Mouse (Mus musculus): Measurements from ENCODE around the gene Ttf2. TPM values are rescaled to one million over a fixed set of nuclear protein-coding genes. Genes with fewer than 3 reads are reported as not detected.

The Ttf2 gene
- polyA plus RNA-seq, 1 experiment from 2014 or later = 24.6 TPM

DNA sequence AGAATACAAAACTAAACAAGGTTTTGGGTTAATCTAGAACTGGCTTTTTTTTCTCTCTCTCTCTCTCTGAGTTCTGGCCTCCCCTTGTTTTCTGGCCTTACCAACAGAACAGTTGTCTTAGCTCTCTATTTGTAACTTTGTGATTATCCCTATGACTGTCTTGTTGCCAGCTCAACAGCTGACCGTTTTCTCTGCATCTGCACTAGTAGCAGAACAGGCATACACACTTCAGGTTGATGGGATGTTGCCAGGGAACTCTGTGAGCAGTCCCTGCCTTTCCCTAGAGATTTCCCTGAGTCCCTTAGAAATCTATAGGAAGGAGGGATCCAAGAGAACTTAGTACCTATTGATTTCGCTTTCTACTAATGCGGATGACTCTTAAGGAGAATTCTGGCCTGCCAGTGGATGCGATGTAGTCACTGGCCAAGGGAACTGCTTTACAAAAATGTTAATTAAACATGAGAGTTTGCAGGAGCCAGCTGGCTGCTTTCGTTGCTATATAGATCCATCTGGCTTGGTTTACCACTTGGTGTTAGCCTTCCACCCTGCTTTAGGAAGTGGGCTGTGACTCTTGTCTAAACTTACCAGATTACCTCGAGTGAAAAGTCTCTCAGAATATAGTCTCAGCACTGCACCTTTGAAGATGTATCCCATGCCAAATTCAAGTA lies 45.3 kb downstream of the Ttf2 start:
- 0 out of 2 replicates have a peak overlapping the region, but pooled peaks have one; percentile 1 for H3K9ac ChIP-seq
- H3K4me1 ChIP-seq = peaks cover 41% of the 10 kb centered on the region
- H3K9me3 ChIP-seq = no peaks in the 10 kb centered on the region
- no peak for ATAC-seq (ENCODE audit: low FRiP score)
- H3K27ac ChIP-seq = no peak overlapping the region
- no peak overlapping the region for H3K4me2 ChIP-seq
- 85% methylated on average over 6 of the region's 6 CpGs for WGBS
- H3K4me3 ChIP-seq (replicated peaks) = no peak overlapping the region
- H3K36me3 ChIP-seq (replicated peaks) = peaks cover 16% of the 10 kb centered on the region; the same call in 1 of the 2 replicates
- H3K27me3 ChIP-seq = no peaks in the 10 kb centered on the region

DNA sequence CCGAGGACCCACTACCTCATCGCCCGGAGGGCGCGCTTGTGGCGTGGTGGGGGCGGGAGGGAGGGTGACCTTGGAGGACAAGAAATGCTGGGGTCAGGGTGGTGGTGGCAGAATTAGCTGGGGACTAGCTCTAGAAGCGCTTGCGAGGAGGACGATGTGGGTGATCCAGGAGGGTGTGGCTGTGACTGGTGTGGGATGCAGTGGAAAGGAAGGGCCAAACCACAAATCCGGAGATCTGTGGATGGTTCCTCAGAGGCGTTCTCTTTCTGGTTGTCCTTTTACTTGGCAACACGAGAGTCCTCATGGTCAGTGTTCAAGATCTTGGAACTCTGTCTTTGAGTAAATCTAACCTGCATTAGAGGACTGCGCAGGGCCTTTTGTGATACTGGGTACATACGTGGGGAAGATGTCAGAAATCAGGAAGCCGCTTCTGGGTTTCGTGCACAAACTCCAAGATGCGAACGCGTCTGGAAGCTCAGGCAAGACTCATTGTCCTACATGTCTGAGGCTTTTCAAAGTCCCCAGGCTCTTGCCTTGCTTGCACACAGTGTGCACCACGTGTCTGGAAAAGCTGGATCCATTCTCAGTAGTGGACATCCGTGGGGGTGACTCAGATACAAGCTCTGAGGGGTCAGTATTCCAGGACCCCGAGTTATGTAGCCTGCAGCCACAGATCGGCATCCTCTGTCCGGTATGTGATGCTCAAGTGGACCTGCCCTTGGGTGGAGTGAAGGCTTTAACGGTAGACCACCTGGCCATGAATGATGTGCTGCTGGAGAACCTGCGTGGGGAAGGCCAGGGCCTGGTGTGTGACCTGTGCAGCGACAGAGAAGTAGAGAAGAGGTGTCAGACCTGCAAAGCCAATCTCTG lies 46.7 kb downstream of the Ttf2 start:
- peaks cover 41% of the 10 kb centered on the region for H3K4me1 ChIP-seq
- peaks cover 3% of the 10 kb centered on the region; the same call in 1 of the 2 replicates for H3K36me3 ChIP-seq (replicated peaks)
- H3K27me3 ChIP-seq = no peaks in the 10 kb centered on the region
- 39% methylated on average over 28 of the region's 28 CpGs for WGBS
- peak overlapping the region; percentile 81 for H3K27ac ChIP-seq
- H3K4me3 ChIP-seq (replicated peaks) = peak overlapping the region; percentile 58
- peak overlapping the region; percentile 65 for H3K4me2 ChIP-seq
- peak; percentile 71 for ATAC-seq (ENCODE audit: low FRiP score)
- H3K9me3 ChIP-seq = no peaks in the 10 kb centered on the region
- H3K9ac ChIP-seq = peak overlapping the region; percentile 73

DNA sequence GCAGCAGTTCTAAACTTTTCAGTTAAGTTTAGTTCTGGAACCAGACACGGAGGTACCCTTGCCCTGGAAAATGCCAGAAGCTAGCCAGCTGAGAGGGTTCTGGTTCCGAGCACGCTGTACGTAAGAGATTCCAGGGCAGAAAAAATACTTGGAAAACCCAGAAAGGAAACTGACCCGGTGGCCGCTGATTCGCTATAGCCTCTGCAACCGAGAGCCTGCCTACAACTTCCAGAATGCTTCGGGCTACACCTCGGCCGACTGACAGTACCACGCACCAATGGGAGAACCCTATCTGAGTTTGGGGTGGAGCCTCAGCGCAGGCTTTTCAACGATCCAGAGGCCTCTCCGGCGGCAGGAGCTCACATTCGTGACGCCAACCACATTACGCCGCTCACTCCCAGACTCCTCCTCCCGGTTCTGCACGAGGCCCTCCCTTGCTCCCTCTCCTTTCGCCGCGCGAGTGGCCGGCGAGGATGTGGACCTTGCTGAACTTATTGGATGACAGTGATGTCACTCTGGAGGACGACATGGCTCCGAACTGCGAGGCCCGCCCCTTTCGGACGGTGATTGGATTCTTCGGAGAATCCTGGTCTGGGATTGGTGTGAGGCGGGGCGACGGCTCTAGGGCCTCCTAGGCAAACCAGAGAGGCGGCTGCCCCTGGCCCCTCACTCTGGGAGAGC lies 47.5 kb downstream of the Ttf2 start, which contains the start of gene Trim45:
Trim45 (plus strand) TSS at position 378 of the 681 bp plus-strand sequence.
- no peaks in the 10 kb centered on the region for H3K9me3 ChIP-seq
- peak; percentile 99 for ATAC-seq (ENCODE audit: low FRiP score)
- peak within 1 kb of the TSS; percentile 65 for H3K4me2 ChIP-seq
- H3K9ac ChIP-seq = peak within 1 kb of the TSS; percentile 73
- no peaks in the 10 kb centered on the region; the same call in 1 of the 2 replicates for H3K36me3 ChIP-seq (replicated peaks)
- peak within 1 kb of the TSS; percentile 81 for H3K27ac ChIP-seq
- peaks cover 41% of the 10 kb centered on the region for H3K4me1 ChIP-seq
- peak within 1 kb of the TSS; percentile 58 for H3K4me3 ChIP-seq (replicated peaks)
- WGBS = under 1% methylated on average over 39 of the region's 39 CpGs
- no peaks in the 10 kb centered on the region for H3K27me3 ChIP-seq

DNA sequence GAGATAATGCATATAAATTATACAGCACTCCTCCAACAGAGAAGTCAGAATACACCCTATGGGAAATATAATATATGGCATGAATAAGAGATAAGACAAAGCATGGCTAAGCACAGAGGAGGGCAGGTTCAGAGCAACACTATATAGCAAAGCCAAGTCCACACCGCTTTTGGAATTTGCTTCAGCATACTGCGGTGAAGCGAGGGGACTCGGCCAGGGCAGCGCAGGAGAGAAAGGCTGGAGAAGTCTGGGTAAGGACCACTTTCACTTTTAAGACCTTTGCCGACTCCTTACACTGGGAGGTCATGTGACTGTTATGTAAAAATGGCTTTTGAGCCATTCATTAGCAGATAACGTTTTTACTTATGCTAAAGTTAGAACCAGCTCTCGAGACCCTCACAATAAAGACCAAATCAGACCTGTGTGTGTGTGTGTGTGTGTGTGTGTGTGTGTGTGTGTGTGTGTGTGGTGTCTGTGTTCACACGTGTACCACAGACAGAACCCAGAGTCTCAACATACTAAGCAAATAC lies 48.8 kb downstream of the Ttf2 start:
- H3K4me3 ChIP-seq (replicated peaks) = no peak overlapping the region
- peaks cover 30% of the 10 kb centered on the region for H3K4me1 ChIP-seq
- no peaks in the 10 kb centered on the region for H3K9me3 ChIP-seq
- H3K9ac ChIP-seq = no peak overlapping the region
- 85% methylated on average over 9 of the region's 9 CpGs for WGBS
- no peaks in the 10 kb centered on the region for H3K27me3 ChIP-seq
- ATAC-seq (ENCODE audit: low FRiP score) = no peak
- H3K4me2 ChIP-seq = no peak overlapping the region
- H3K27ac ChIP-seq = no peak overlapping the region
- no peaks in the 10 kb centered on the region; the same call in 1 of the 2 replicates for H3K36me3 ChIP-seq (replicated peaks)

DNA sequence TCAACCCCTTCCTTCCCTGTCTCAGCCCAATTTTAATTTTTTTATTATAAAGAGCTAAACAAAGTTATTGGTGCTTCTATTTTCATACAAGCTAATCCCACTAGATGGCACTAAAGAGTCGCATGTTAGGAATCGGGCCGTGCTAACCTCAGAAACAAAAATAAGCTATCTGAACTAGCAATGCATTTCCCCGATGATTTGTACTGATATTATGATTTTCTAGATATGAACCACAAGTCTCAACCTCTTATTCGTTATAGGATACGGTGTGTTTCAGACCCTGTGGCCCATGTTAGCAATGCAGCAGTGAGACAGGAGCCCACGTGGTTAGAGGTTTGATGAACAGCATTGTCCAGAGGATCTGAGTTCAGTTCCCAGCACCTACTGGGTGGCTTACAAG lies 52.6 kb downstream of the Ttf2 start:
- Histone ChIP-seq H3K27ac (no peak overlapping the region), H3K4me1 (peaks cover 7% of the 10 kb centered on the region), H3K9ac (no peak overlapping the region), H3K4me3 (replicated peaks) (no peak overlapping the region), H3K9me3 (no peaks in the 10 kb centered on the region), H3K4me2 (no peak overlapping the region), H3K27me3 (no peaks in the 10 kb centered on the region), H3K36me3 (replicated peaks) (no peaks in the 10 kb centered on the region)
- WGBS = 22% methylated on average over 7 of the region's 7 CpGs
- no peak for ATAC-seq (ENCODE audit: low FRiP score)

DNA sequence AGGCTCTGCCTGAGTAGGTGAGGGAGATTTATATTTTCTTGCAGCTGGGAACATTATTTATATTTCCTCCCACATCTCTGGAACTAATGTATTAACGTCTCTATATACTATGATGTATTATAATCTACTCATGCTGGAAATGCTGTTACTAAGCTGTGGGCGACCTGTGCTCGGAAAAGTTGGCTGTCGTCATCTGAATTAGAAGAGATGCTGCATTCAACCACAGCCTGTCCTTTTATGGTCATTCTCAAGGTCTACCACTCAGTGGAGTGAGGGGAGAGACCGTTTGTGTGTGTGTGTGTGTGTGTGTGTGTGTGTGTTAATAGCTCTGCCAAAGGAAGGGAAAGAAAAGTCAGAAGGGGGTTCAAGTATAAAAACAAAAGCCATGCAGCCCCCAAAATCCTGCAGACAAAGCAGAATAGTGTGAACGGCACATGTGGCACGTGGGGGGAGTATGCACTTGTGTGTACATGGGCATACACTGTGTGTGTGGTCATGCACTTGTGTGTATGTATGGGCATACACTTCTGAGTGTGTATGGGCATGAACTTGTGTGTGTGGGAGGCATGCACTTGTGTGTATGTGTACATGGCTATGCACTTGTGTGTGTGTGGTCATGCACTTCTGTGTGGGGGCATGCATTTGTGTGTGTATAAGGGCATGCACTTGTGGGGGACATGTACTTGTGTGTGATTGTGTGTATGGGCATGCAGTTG lies 57.8 kb downstream of the Ttf2 start:
- ATAC-seq (ENCODE audit: low FRiP score) = no peak
- Histone ChIP-seq H3K27me3 (no peaks in the 10 kb centered on the region), H3K27ac (no peak overlapping the region), H3K4me2 (no peak overlapping the region), H3K36me3 (replicated peaks) (no peaks in the 10 kb centered on the region), H3K4me1 (no peaks in the 10 kb centered on the region), H3K4me3 (replicated peaks) (no peak overlapping the region), H3K9ac (no peak overlapping the region), H3K9me3 (no peaks in the 10 kb centered on the region)
- 80% methylated on average over 7 of the region's 7 CpGs for WGBS

DNA sequence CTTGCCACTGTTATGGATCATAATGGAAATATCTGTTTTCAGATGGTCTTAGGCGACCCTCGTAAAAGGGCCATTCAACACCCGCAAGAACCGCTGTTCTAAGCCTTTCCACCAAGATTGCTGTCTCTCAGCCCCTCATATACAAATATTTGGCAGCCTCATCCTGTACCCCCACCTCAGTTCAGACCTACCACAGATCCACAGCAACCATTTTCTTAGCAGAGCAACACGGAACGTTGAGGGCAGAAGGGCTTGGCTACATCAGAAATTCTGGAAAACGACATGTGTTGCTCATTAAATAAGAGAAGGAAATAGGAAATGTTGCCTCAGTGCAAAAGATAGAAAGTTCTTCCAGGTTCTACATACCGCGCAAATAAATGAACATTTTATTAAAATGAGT lies 58.4 kb downstream of the Ttf2 start:
- Histone ChIP-seq H3K4me1 (no peaks in the 10 kb centered on the region), H3K9ac (no peak overlapping the region), H3K36me3 (replicated peaks) (no peaks in the 10 kb centered on the region), H3K4me2 (no peak overlapping the region), H3K27ac (no peak overlapping the region), H3K9me3 (no peaks in the 10 kb centered on the region), H3K27me3 (no peaks in the 10 kb centered on the region), H3K4me3 (replicated peaks) (no peak overlapping the region)
- ATAC-seq (ENCODE audit: low FRiP score) = no peak
- WGBS = 88% methylated on average over 9 of the region's 9 CpGs

DNA sequence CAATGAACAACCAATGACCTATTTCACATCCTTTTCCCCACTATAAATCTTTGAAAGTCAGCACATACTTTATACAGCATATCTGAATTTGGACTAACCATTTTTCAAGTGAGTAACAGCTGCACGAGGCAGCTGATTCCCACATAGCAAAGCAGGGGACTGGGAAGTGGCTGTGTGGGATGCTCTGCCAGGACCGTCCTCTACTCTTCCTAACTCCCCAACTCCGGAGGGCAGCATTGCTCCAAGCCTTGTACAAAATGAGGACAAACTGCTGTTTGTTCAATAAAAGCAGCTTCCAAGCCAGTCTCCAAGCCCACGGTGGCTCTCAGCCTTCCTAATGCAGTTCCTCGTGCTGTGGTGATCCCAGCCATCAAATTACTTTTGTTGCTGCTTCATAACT lies 58.8 kb downstream of the Ttf2 start:
- no peak overlapping the region for H3K4me2 ChIP-seq
- WGBS = 67% methylated on average over 5 of the region's 5 CpGs
- H3K4me3 ChIP-seq (replicated peaks) = no peak overlapping the region
- no peaks in the 10 kb centered on the region for H3K9me3 ChIP-seq
- no peaks in the 10 kb centered on the region for H3K27me3 ChIP-seq
- H3K36me3 ChIP-seq (replicated peaks) = no peaks in the 10 kb centered on the region
- no peaks in the 10 kb centered on the region for H3K4me1 ChIP-seq
- ATAC-seq (ENCODE audit: low FRiP score) = no peak
- H3K9ac ChIP-seq = no peak overlapping the region
- H3K27ac ChIP-seq = no peak overlapping the region

DNA sequence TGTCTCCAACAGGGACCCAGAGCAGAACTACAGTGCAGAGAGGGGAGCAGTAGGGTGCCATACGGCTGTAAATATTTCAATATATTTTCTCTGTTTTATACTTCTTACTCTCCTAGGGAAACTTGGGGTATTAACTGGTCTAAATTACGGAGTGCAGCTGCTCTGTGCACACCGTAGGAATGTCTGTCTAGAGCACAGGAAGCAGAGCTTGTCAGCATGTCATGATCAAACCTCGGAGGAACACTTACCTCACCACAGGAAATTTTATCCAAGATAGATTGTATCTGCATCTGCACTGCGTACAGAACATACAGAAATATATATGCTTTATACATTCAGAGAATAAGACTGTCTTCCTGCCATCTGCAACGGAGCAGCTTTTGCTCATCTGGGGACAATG lies 60.9 kb downstream of the Ttf2 start:
- Histone ChIP-seq H3K4me1 (no peaks in the 10 kb centered on the region), H3K4me2 (no peak overlapping the region), H3K9me3 (no peaks in the 10 kb centered on the region), H3K27me3 (no peaks in the 10 kb centered on the region), H3K27ac (no peak overlapping the region), H3K4me3 (replicated peaks) (no peak overlapping the region), H3K36me3 (replicated peaks) (no peaks in the 10 kb centered on the region), H3K9ac (no peak overlapping the region)
- ATAC-seq (ENCODE audit: low FRiP score) = no peak
- 78% methylated on average over 6 of the region's 6 CpGs for WGBS

DNA sequence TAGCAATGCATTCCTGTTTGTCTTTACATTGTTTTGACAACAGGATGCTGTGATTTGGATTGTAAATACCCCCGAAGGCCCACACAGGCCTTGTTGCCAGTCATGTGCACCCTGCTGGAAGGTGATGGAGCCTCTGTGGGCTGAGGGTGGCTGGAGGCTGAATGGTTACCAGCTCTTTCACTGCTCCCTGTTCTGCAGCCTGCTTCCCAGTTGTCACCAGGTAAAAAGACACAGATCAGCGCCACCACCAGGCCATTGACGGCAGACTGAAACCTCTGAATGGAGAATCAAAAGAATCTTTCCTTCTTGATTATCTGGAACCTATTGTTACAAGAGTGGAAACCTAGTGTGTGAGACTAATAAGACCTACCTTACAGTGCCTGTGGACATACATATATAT lies 62.5 kb downstream of the Ttf2 start:
- Histone ChIP-seq H3K4me1 (no peaks in the 10 kb centered on the region), H3K27me3 (no peaks in the 10 kb centered on the region), H3K36me3 (replicated peaks) (no peaks in the 10 kb centered on the region), H3K9me3 (no peaks in the 10 kb centered on the region), H3K27ac (no peak overlapping the region), H3K4me3 (replicated peaks) (no peak overlapping the region), H3K9ac (no peak overlapping the region), H3K4me2 (no peak overlapping the region)
- WGBS = 43% methylated on average over 3 of the region's 3 CpGs
- no peak for ATAC-seq (ENCODE audit: low FRiP score)

DNA sequence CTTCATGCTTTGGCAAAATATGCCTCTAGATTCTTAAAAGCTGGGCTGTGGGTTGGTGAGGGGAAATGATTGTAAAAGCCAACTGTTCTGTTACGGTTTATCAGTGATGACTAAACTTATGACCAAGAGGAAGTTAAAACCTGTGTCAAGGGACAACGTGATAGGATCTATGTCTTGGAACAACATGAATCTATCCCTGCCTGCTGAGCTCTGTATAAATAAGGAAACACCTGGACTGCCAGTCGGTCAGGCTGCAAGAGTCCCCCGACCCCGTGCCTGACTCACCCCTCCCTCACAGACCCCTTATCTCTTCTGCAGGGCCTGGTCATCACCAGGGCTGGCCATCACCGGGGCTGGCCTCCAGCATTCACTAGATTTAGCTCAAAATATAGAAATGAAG lies 63.3 kb downstream of the Ttf2 start:
- Histone ChIP-seq H3K27me3 (no peaks in the 10 kb centered on the region), H3K4me2 (no peak overlapping the region), H3K9me3 (no peaks in the 10 kb centered on the region), H3K4me3 (replicated peaks) (no peak overlapping the region), H3K27ac (no peak overlapping the region), H3K9ac (no peak overlapping the region), H3K4me1 (no peaks in the 10 kb centered on the region), H3K36me3 (replicated peaks) (no peaks in the 10 kb centered on the region)
- no peak for ATAC-seq (ENCODE audit: low FRiP score)
- WGBS = 83% methylated on average over 6 of the region's 6 CpGs

DNA sequence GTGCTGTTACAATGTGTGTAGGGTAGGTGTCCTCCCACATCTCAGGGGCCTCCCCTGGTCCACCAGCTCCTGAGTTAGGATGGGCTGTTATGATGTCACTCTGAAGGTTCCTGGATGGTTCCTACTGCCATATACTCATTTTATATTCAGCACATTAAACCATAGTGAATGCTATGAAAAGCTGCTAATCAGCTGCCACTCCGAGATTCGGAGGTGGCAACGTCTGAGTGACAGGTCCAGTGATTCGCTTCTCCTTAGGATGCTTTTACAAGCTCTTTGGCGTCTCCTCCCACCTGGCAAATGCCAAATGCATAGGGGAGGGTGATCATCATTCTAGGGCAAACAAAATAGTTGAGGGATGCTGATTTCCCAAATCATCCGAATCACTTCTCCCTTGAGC lies 74.0 kb downstream of the Ttf2 start:
- Histone ChIP-seq H3K36me3 (replicated peaks) (no peaks in the 10 kb centered on the region), H3K9me3 (no peaks in the 10 kb centered on the region), H3K9ac (no peak overlapping the region), H3K4me3 (replicated peaks) (no peak overlapping the region), H3K27me3 (no peaks in the 10 kb centered on the region), H3K4me2 (no peak overlapping the region), H3K27ac (no peak overlapping the region), H3K4me1 (no peaks in the 10 kb centered on the region)
- 63% methylated on average over 6 of the region's 6 CpGs for WGBS
- no peak for ATAC-seq (ENCODE audit: low FRiP score)
